Mouse (Mus musculus) left cerebral cortex, postnatal 14 days (tissue): ENCODE measurements at regions not wholly inside any gene's neighbourhood (a gene's known extent, or its start where the extent isn't known, plus 50 kb on each side); places are given as distances from the start of the nearest gene placed in this dataset.

Source experiments
- DNase-seq, 2 experiments: peaks; one replicate each; pipeline ENCODE4 v3.0.0; 2021 to 2022; ENCODE audit warnings: low spot score in 2 of 2, mixed read lengths in 1 of 2
- intact Hi-C: fragments of 180-260 bp; cut with DNase I; formaldehyde crosslinking; loops from one replicate; pipeline ENCODE4 v1.15.1; 2025

DNA sequence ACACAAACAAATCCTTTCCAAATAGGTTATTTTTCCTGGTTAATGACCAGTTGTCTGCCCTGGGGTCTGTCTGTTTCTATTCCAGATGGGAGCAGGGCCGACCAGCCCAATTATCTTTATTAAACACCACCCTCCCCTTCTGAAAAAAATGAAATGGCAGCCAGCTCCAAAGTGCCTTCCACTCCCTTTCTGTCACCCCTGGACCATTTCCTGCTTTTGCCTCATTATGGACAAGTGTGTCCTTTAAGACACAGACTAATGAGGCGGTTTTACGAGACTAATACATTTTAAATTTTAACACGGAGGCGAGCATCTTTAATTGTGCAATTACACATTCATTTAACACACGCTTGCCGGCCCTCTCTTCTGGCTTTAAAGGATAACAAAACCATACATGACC, 64.2 kb upstream of the Irx3 start:
- DNase-seq: no peak
- intact Hi-C loops: no loop called here

- DNase-seq: no peak
- intact Hi-C loops: no loop called here
Observed at GRCm38 (mm10) chr8:91865361-91865760, 63.5 kb upstream of the Irx3 start.

DNA sequence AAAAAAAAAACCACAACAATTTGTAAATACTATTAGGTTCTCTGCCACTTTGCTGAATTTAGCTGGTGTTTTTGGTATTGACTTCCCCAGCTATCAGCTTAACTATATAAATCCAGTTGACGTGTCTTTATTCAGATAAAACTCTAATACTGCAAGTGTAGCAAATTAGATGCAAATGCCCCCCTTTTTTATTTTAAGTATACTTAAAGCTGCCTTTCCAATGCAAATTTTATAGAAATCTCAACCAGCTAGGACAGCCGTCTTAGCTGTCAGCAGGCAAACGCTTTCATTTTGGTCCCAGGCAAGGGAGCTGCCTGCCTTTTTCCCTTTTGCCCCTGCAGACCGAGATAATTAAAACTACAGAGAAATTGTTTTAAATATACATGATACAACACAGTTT, 61.6 kb upstream of the Irx3 start:
- DNase-seq: no peak
- intact Hi-C loops: no loop called here

DNA sequence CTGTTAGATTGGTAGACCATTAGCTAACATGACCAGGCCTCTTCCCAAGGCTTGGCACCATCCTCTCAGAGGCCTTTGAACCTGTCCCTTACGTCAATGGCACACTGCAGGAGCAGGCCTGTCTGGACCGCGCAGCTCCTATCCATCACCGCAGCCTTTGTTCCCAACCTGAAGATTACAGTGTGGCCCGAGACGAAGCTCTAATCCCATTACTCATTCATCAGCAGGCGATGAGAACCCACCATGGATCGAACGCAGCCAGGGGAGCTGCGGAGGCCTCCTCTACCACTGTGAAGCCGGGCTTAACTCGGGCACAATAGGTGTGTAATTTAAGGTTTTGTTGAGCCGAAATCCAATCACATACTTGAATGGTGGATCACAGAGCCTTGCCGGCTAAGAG, 54.0 kb upstream of the Irx3 start:
- intact Hi-C loops: no loop called here
- no peak for DNase-seq

- intact Hi-C loops: no loop called here
- DNase-seq: no peak
Observed at GRCm38 (mm10) chr8:91854369-91854768, 52.5 kb upstream of the Irx3 start.

DNA sequence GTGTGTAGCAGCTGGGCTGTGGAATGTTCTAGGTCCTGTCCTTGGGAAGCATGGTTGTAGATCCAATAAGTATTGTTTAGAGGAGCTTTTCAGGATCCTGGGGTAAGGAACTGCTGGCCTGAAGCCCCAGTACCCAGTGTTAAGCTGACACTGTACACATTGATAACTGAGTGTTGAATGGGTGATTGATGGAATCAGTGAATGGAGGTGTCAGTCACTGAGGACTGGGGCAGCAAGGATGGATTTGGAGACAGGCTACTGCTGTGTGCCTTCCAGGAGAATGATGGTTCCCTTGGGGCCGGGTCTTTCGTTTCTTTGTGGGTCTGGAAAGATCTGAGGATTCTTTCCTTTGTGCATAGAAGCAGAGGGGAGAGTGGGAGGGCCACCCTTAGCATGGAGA, 51.9 kb upstream of the Irx3 start:
- DNase-seq: no peak
- intact Hi-C loops: no loop called here

- no peak for DNase-seq
- intact Hi-C loops: no loop called here
Observed at GRCm38 (mm10) chr8:91853336-91853735, 51.5 kb upstream of the Irx3 start.
